Mouse (Mus musculus): ENCODE results near the gene Scamp3. TPM values are rescaled to one million over a fixed set of nuclear protein-coding genes. Genes with fewer than 3 reads are reported as not detected.

The Scamp3 gene
- polyA plus RNA-seq, 1 experiment: 75.7 TPM

- H3K4me3 ChIP-seq (ENCODE audit: insufficient read depth, low read length): no peak overlapping the region
- H3K4me1 ChIP-seq (ENCODE audit: control insufficient read depth, insufficient read depth, low read length): no peaks in the 10 kb centered on the region
- no peak overlapping the region for H3K27ac ChIP-seq (ENCODE audit: insufficient read depth, low read length)
- TF ChIP-seq POLR2A (IDR thresholded peaks at IDR 0.05; ENCODE audit: low read depth, low read length) (no peak), CTCF (IDR thresholded peaks at IDR 0.05; ENCODE audit: borderline replicate concordance, insufficient read depth, low read length) (no peak)
Measured at GRCm38 (mm10) chr3:89190436-89190835, 13.2 kb downstream of the Scamp3 start.

GRCm38 (mm10) chr3:89193351-89193750 is 16.1 kb downstream of the Scamp3 start:
- Histone ChIP-seq H3K27ac (ENCODE audit: insufficient read depth, low read length) (no peak overlapping the region), H3K4me3 (ENCODE audit: insufficient read depth, low read length) (no peak overlapping the region), H3K4me1 (ENCODE audit: control insufficient read depth, insufficient read depth, low read length) (no peaks in the 10 kb centered on the region)
- TF ChIP-seq CTCF (IDR thresholded peaks at IDR 0.05; ENCODE audit: borderline replicate concordance, insufficient read depth, low read length) (no peak), POLR2A (IDR thresholded peaks at IDR 0.05; ENCODE audit: low read depth, low read length) (no peak)

- H3K4me1 ChIP-seq (ENCODE audit: control insufficient read depth, insufficient read depth, low read length): no peaks in the 10 kb centered on the region
- TF ChIP-seq POLR2A (IDR thresholded peaks at IDR 0.05; ENCODE audit: low read depth, low read length) (no peak), CTCF (IDR thresholded peaks at IDR 0.05; ENCODE audit: borderline replicate concordance, insufficient read depth, low read length) (no peak)
Measured at GRCm38 (mm10) chr3:89193853-89194252, 16.6 kb downstream of the Scamp3 start.

GRCm38 (mm10) chr3:89195979-89196877 is 19.0 kb downstream of the Scamp3 start:
- Histone ChIP-seq H3K4me3 (ENCODE audit: insufficient read depth, low read length) (peak overlapping the region; percentile 33), H3K4me1 (ENCODE audit: control insufficient read depth, insufficient read depth, low read length) (no peaks in the 10 kb centered on the region), H3K27ac (ENCODE audit: insufficient read depth, low read length) (peak overlapping the region; percentile 43)
- TF ChIP-seq POLR2A (IDR thresholded peaks at IDR 0.05; ENCODE audit: low read depth, low read length) (peak; percentile 94), CTCF (IDR thresholded peaks at IDR 0.05; ENCODE audit: borderline replicate concordance, insufficient read depth, low read length) (peak; percentile 13; the same call in 1 of the 2 replicates)

More at GRCm38 (mm10) chr3:89193853-89194252, 16.6 kb downstream of the Scamp3 start:
- Histone ChIP-seq H3K27ac (ENCODE audit: insufficient read depth, low read length) (no peak overlapping the region), H3K4me3 (ENCODE audit: insufficient read depth, low read length) (no peak overlapping the region)

GRCm38 (mm10) chr3:89199839-89200238 is 22.6 kb downstream of the Scamp3 start:
- Histone ChIP-seq H3K4me1 (ENCODE audit: control insufficient read depth, insufficient read depth, low read length) (no peaks in the 10 kb centered on the region), H3K27ac (ENCODE audit: insufficient read depth, low read length) (no peak overlapping the region), H3K4me3 (ENCODE audit: insufficient read depth, low read length) (no peak overlapping the region)
- TF ChIP-seq CTCF (IDR thresholded peaks at IDR 0.05; ENCODE audit: borderline replicate concordance, insufficient read depth, low read length): no peak
- no peak for TF ChIP-seq POLR2A (IDR thresholded peaks at IDR 0.05; ENCODE audit: low read depth, low read length)

GRCm38 (mm10) chr3:89202253-89203141 is 25.2 kb downstream of the Scamp3 start, which contains the start of gene Gba:
TSS of gene Gba (plus strand) at chr3:89202928.
- no peak within 1 kb of the TSS for H3K27ac ChIP-seq (ENCODE audit: insufficient read depth, low read length)
- peak within 1 kb of the TSS; percentile 88 for H3K4me3 ChIP-seq (ENCODE audit: insufficient read depth, low read length)
- no peak for TF ChIP-seq CTCF (IDR thresholded peaks at IDR 0.05; ENCODE audit: borderline replicate concordance, insufficient read depth, low read length)
- TF ChIP-seq POLR2A (IDR thresholded peaks at IDR 0.05; ENCODE audit: low read depth, low read length): peak; percentile 70
- no peaks in the 10 kb centered on the region for H3K4me1 ChIP-seq (ENCODE audit: control insufficient read depth, insufficient read depth, low read length)

GRCm38 (mm10) chr3:89203142-89203514 is 25.9 kb downstream of the Scamp3 start:
- peak overlapping the region; percentile 88 for H3K4me3 ChIP-seq (ENCODE audit: insufficient read depth, low read length)
- H3K4me1 ChIP-seq (ENCODE audit: control insufficient read depth, insufficient read depth, low read length): no peaks in the 10 kb centered on the region
- TF ChIP-seq POLR2A (IDR thresholded peaks at IDR 0.05; ENCODE audit: low read depth, low read length) (no peak), CTCF (IDR thresholded peaks at IDR 0.05; ENCODE audit: borderline replicate concordance, insufficient read depth, low read length) (no peak)
- H3K27ac ChIP-seq (ENCODE audit: insufficient read depth, low read length): no peak overlapping the region

GRCm38 (mm10) chr3:89206079-89206478 is 28.8 kb downstream of the Scamp3 start:
- H3K27ac ChIP-seq (ENCODE audit: insufficient read depth, low read length): no peak overlapping the region
- no peaks in the 10 kb centered on the region for H3K4me1 ChIP-seq (ENCODE audit: control insufficient read depth, insufficient read depth, low read length)
- no peak overlapping the region for H3K4me3 ChIP-seq (ENCODE audit: insufficient read depth, low read length)
- TF ChIP-seq CTCF (IDR thresholded peaks at IDR 0.05; ENCODE audit: borderline replicate concordance, insufficient read depth, low read length): no peak
- no peak for TF ChIP-seq POLR2A (IDR thresholded peaks at IDR 0.05; ENCODE audit: low read depth, low read length)

GRCm38 (mm10) chr3:89206695-89207094 is 29.4 kb downstream of the Scamp3 start:
- Histone ChIP-seq H3K4me3 (ENCODE audit: insufficient read depth, low read length) (no peak overlapping the region), H3K27ac (ENCODE audit: insufficient read depth, low read length) (no peak overlapping the region), H3K4me1 (ENCODE audit: control insufficient read depth, insufficient read depth, low read length) (no peaks in the 10 kb centered on the region)
- TF ChIP-seq POLR2A (IDR thresholded peaks at IDR 0.05; ENCODE audit: low read depth, low read length) (no peak), CTCF (IDR thresholded peaks at IDR 0.05; ENCODE audit: borderline replicate concordance, insufficient read depth, low read length) (no peak)
